Mouse (Mus musculus) MEL (cell line): ENCODE measurements around the gene 4930415O20Rik. TPM values are rescaled to one million over a fixed set of nuclear protein-coding genes. Genes with fewer than 3 reads are reported as not detected.

Source experiments
- DNase-seq: peaks from one replicate; pipeline ENCODE4 v3.0.0; 2011; ENCODE audit warnings: low read depth, low spot score
- H3K27ac ChIP-seq: 2 replicates; pipeline ENCODE4 v1.5.1; 2012; ENCODE audit warnings: low read depth, mild to moderate bottlenecking, control low read depth, low read length, moderate library complexity; ENCODE audit not compliant: control insufficient read depth
- H3K27me3 ChIP-seq, 2 experiments: fragments of 150-350 bp in 1 of 2; sonication (generic) in 1 of 2; 2 replicates each; pipeline ENCODE4 v1.6.1; 2012; ENCODE audit warnings: low read length in 2 of 2, mild to moderate bottlenecking in 2 of 2, improper control_type of control experiment in 1 of 2, moderate library complexity in 1 of 2; ENCODE audit not compliant: insufficient read depth in 2 of 2, control insufficient read depth in 1 of 2
- H3K36me3 ChIP-seq, 2 experiments: 2 replicates each; pipeline ENCODE4 v1.6.1; 2012 to 2014; ENCODE audit warnings: low read length in 2 of 2, improper control_type of control experiment in 1 of 2, inconsistent platforms in 1 of 2, mild to moderate bottlenecking in 1 of 2; ENCODE audit not compliant: insufficient read depth in 2 of 2, control insufficient read depth in 1 of 2
- H3K4me1 ChIP-seq, 2 experiments: fragments of 150-350 bp in 1 of 2; sonication (generic) in 1 of 2; 2 replicates each; pipeline ENCODE4 v1.6.1; 2012; ENCODE audit warnings: low read length in 2 of 2, improper control_type of control experiment in 1 of 2, mild to moderate bottlenecking in 1 of 2; ENCODE audit not compliant: insufficient read depth in 2 of 2, control insufficient read depth in 1 of 2
- H3K4me3 ChIP-seq, 2 experiments: fragments of 150-350 bp in 1 of 2; sonication (generic) in 1 of 2; 2 replicates each; pipeline ENCODE4 v1.5.1; 2012; ENCODE audit warnings: low read depth in 2 of 2, low read length in 2 of 2, mild to moderate bottlenecking in 2 of 2, moderate library complexity in 2 of 2, control low read depth in 1 of 2, improper control_type of control experiment in 1 of 2; ENCODE audit not compliant: control insufficient read depth in 1 of 2, insufficient read depth in 1 of 2
- H3K79me2 ChIP-seq: 2 replicates; pipeline ENCODE4 v1.6.1; 2012; ENCODE audit warnings: mild to moderate bottlenecking, low read length, moderate library complexity; ENCODE audit not compliant: control insufficient read depth, poor library complexity, insufficient read depth
- H3K9ac ChIP-seq: 2 replicates; pipeline ENCODE4 v1.6.1; 2012; ENCODE audit warnings: low read depth, mild to moderate bottlenecking, control low read depth, low read length, moderate library complexity; ENCODE audit not compliant: control insufficient read depth, poor library complexity, severe bottlenecking
- H3K9me3 ChIP-seq: fragments of 150-350 bp; sonication (generic); replicated peaks from 2 replicates; pipeline ENCODE4 v1.6.1; 2012; ENCODE audit warnings: mild to moderate bottlenecking, low read length, improper control_type of control experiment, moderate library complexity; ENCODE audit not compliant: insufficient read depth
- BHLHE40 ChIP-seq: IDR thresholded peaks from 2 replicates; pipeline ENCODE4 v1.6.1; 2012; ENCODE audit warnings: low read depth, mild to moderate bottlenecking, inconsistent platforms, low read length, improper control_type of control experiment, borderline replicate concordance
- CHD2 ChIP-seq: IDR thresholded peaks from 2 replicates; pipeline ENCODE4 v1.6.1; 2011; ENCODE audit warnings: low read length, improper control_type of control experiment
- CTCF ChIP-seq, 3 experiments: IDR thresholded peaks in 2 of 3; conservative IDR thresholded peaks in 1 of 3; 2 replicates each; pipeline ENCODE4 v1.5.1; 2011 to 2012; ENCODE audit warnings: low read length in 3 of 3, low read depth in 2 of 3, mild to moderate bottlenecking in 2 of 3, improper control_type of control experiment in 1 of 3, inconsistent platforms in 1 of 3, mixed read lengths in 1 of 3, moderate library complexity in 1 of 3; ENCODE audit not compliant: control insufficient read depth in 1 of 3, insufficient read depth in 1 of 3, poor library complexity in 1 of 3, severe bottlenecking in 1 of 3
- E2F4 ChIP-seq: IDR thresholded peaks from 2 replicates; pipeline ENCODE4 v1.6.1; 2011; ENCODE audit warnings: low read depth, low read length, improper control_type of control experiment, borderline replicate concordance
- ELF1 ChIP-seq: IDR thresholded peaks from 2 replicates; pipeline ENCODE4 v1.6.1; 2014; ENCODE audit warnings: low read depth, mild to moderate bottlenecking, inconsistent platforms, low read length, improper control_type of control experiment, moderate library complexity
- EP300 ChIP-seq, 2 experiments: IDR thresholded peaks; 2 replicates each; pipeline ENCODE4 v1.6.1; 2011; ENCODE audit warnings: improper control_type of control experiment in 2 of 2, low read length in 2 of 2, low read depth in 1 of 2, mild to moderate bottlenecking in 1 of 2
- ETS1 ChIP-seq: IDR thresholded peaks from 2 replicates; pipeline ENCODE4 v1.6.1; 2012; ENCODE audit warnings: low read depth, mild to moderate bottlenecking, inconsistent platforms, low read length, improper control_type of control experiment, moderate library complexity
- GABPA ChIP-seq: IDR thresholded peaks from 2 replicates; pipeline ENCODE4 v1.6.1; 2012; ENCODE audit warnings: low read depth, mild to moderate bottlenecking, inconsistent platforms, low read length, improper control_type of control experiment, moderate library complexity
- GATA1 ChIP-seq: IDR thresholded peaks from 2 replicates; pipeline ENCODE4 v1.6.1; 2011; ENCODE audit warnings: low read depth, low read length, improper control_type of control experiment
- JUND ChIP-seq: IDR thresholded peaks from 2 replicates; pipeline ENCODE4 v1.6.1; 2011; ENCODE audit warnings: low read depth, mild to moderate bottlenecking, improper control_type of control experiment, low read length
- KAT2A ChIP-seq: conservative IDR thresholded peaks from 2 replicates; pipeline ENCODE4 v1.6.1; 2012; ENCODE audit warnings: low read depth, low read length, improper control_type of control experiment, inconsistent platforms
- MAFK ChIP-seq: IDR thresholded peaks from 2 replicates; pipeline ENCODE4 v1.6.1; 2011; ENCODE audit warnings: low read depth, mild to moderate bottlenecking, low read length, improper control_type of control experiment, borderline replicate concordance
- MXI1 ChIP-seq: IDR thresholded peaks from 2 replicates; pipeline ENCODE4 v1.6.1; 2011; ENCODE audit warnings: mild to moderate bottlenecking, low read depth, low read length, improper control_type of control experiment
- MYC ChIP-seq: IDR thresholded peaks from 2 replicates; pipeline ENCODE4 v1.6.1; 2011; ENCODE audit warnings: low read depth, mild to moderate bottlenecking, low read length, improper control_type of control experiment, moderate library complexity
- POLR2AphosphoS2 ChIP-seq: IDR thresholded peaks from 2 replicates; pipeline ENCODE4 v1.6.1; 2011; ENCODE audit warnings: low read length, improper control_type of control experiment
- RAD21 ChIP-seq: IDR thresholded peaks from 2 replicates; pipeline ENCODE4 v1.6.1; 2011; ENCODE audit warnings: mild to moderate bottlenecking, low read depth, low read length, improper control_type of control experiment
- TBP ChIP-seq: IDR thresholded peaks from 2 replicates; pipeline ENCODE4 v1.8.0; 2011; ENCODE audit warnings: low read depth, low read length, improper control_type of control experiment
- UBTF ChIP-seq: IDR thresholded peaks from 2 replicates; pipeline ENCODE4 v1.6.1; 2012; ENCODE audit warnings: low read depth, mild to moderate bottlenecking, inconsistent platforms, low read length, improper control_type of control experiment, moderate library complexity, borderline replicate concordance; ENCODE audit not compliant: insufficient read depth
- USF1 ChIP-seq: IDR thresholded peaks from 2 replicates; pipeline ENCODE4 v1.6.1; 2014; ENCODE audit warnings: low read depth, mild to moderate bottlenecking, inconsistent platforms, low read length, improper control_type of control experiment, moderate library complexity
- ZC3H11A ChIP-seq: IDR thresholded peaks from 2 replicates; pipeline ENCODE4 v1.6.1; 2012; ENCODE audit warnings: low read depth, mild to moderate bottlenecking, inconsistent platforms, low read length, improper control_type of control experiment
- polyA plus RNA-seq, 2 experiments: library from polyadenylated mRNA; stranded (reverse) in 1 of 2; unstranded in 1 of 2; fragments of >175 nt in 1 of 2; fragments of >200 nt in 1 of 2; gene quantifications; 2 replicates each; pipeline versions ENCODE4 v1.2.1 to v1.2.4; 2012; ENCODE audit warnings: low replicate concordance in 2 of 2, low read depth in 1 of 2; ENCODE audit not compliant: insufficient read length in 2 of 2, insufficient read depth in 1 of 2, missing spikeins in 1 of 2
- total RNA-seq: library from RNA; depleted of rRNA; stranded (reverse); fragments of 300-350 nt; gene quantifications from 2 replicates; pipeline ENCODE4 v1.2.3, GENCODE M21; 2012

4930415O20Rik gene
- total and polyA plus RNA-seq, 3 experiments, result 0.31 to 0.50 TPM; not detected in 1

DNA sequence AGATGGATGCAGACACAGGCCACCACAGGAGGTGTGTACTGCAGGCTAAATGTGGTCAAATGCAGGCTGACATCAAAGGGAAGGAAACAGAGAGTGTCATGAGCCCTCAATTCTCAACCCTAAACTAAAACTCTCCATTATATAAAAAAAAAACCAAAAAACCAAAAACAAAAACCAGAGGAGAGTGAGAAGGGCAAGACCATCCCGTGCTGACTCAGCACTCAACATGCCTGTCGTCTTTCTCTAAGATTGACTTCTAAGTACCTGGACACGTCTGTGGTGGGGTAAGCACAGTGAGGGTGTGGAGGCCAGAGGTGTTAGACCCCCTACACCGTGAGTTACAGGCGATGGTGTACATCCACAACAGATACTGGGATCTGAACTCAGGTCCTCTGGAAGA lies 24.0 kb upstream of the 4930415O20Rik start:
- peaks cover 0 to 3% of the 10 kb centered on the region in 2 experiments; a peak in 3 of 4 replicates for H3K4me1 ChIP-seq
- H3K36me3 ChIP-seq, result peaks cover 0 to 74% of the 10 kb centered on the region in 2 experiments; a peak in 2 of 4 replicates
- peaks cover 2% of the 10 kb centered on the region for H3K79me2 ChIP-seq
- no peaks in the 10 kb centered on the region for H3K27me3 ChIP-seq
- H3K9ac ChIP-seq, result no peak overlapping the region
- DNase-seq, result no peak
- no peaks in the 10 kb centered on the region for H3K9me3 ChIP-seq
- TF ChIP-seq MAFK, result peak; percentile 74
- TF ChIP-seq MYC, result no peak
- no peak overlapping the region for H3K27ac ChIP-seq
- H3K4me3 ChIP-seq, result no peak overlapping the region

DNA sequence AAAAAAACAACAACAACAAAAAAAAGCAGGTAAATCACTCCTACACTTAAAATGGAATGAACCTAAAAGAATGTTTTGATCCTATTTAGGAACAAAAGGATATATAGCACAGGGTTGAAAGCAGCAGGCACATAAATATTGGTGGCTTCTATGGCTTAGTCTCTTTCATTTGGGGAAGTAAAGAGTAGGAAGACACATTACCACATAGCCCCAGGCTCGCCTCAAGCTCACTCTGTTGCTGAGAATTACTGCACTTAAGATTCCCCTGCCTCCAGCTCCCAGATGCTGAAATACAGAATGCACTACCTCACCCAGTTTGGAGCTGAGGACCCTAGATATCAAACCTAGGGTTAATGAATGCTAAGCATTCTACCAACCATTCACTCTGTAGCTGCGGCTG lies 18.0 kb upstream of the 4930415O20Rik start:
- H3K27ac ChIP-seq, result no peak overlapping the region
- H3K4me1 ChIP-seq, result no peaks in the 10 kb centered on the region
- H3K9me3 ChIP-seq, result no peaks in the 10 kb centered on the region
- H3K27me3 ChIP-seq, result no peaks in the 10 kb centered on the region
- H3K36me3 ChIP-seq, result peaks cover 0 to 69% of the 10 kb centered on the region in 2 experiments; a peak in 2 of 4 replicates
- H3K9ac ChIP-seq, result no peak overlapping the region
- no peak for DNase-seq
- TF ChIP-seq UBTF (no peak), JUND (no peak), POLR2AphosphoS2 (no peak), USF1 (no peak), CTCF (IDR thresholded peaks at IDR 0.05 in 2 of 3, conservative IDR thresholded peaks at IDR 0.05 in 1 of 3; ENCODE audit: control insufficient read depth in 1 of 3, insufficient read depth in 1 of 3, low read depth in 2 of 3, low read length in 3 of 3, poor library complexity in 1 of 3, severe bottlenecking in 1 of 3) (no peak), ZC3H11A (no peak), KAT2A (no peak), CHD2 (no peak), EP300 (IDR thresholded peaks at IDR 0.05; ENCODE audit: low read depth in 1 of 2, low read length in 2 of 2) (no peak), GABPA (no peak), MYC (no peak), GATA1 (no peak), E2F4 (no peak), ETS1 (no peak), ELF1 (no peak), RAD21 (no peak), BHLHE40 (no peak), TBP (no peak), MXI1 (no peak), MAFK (no peak)
- TF ChIP-seq, all 39 proteins: peak for 0
- H3K4me3 ChIP-seq, result no peak overlapping the region
- peaks cover 12% of the 10 kb centered on the region for H3K79me2 ChIP-seq
